Mouse (Mus musculus): ENCODE measurements around the gene Trim12c. TPM values are rescaled to one million over a fixed set of nuclear protein-coding genes. Genes with fewer than 3 reads are reported as not detected.
"Not testable (repeated sequence)": the region's sequence is repeated elsewhere in the genome, so short reads cannot be mapped to it uniquely, and the experiment has no call there.

Trim12c gene
- total and polyA plus RNA-seq, 3 experiments = 2.6 to 5.5 (median 4.1) TPM

GRCm38 (mm10) chr7:104315369-104316080 lies 37.6 kb downstream of the Trim12c start, which contains the start of gene Trim12a:
TSS of gene Trim12a (minus strand) at chr7:104315466.
- intact Hi-C loops (cut with DNase I); H3K36me3 ChIP-seq (ENCODE audit: control insufficient read depth, insufficient read depth, low read length); DNase-seq; H3K79me2 ChIP-seq (replicated peaks; ENCODE audit: control insufficient read depth, insufficient read depth, low read length); H3K27me3 ChIP-seq (ENCODE audit: control insufficient read depth, insufficient read depth, low read length); H3K4me1 ChIP-seq (ENCODE audit: control insufficient read depth, insufficient read depth, low read length): not testable (repeated sequence)
- Histone ChIP-seq H3K4me3 (peak within 1 kb of the TSS; percentile 58), H3K9ac (ENCODE audit: low read depth, low read length) (peak within 1 kb of the TSS; percentile 56; the same call in 1 of the 2 replicates), H3K27ac (peak within 1 kb of the TSS; percentile 79)
- 11% methylated on average over 4 of the region's 4 CpGs for WGBS
- 0 out of 2 replicates have a peak, but pooled peaks have one; percentile 22 for TF ChIP-seq POLR2A (IDR thresholded peaks at IDR 0.05; ENCODE audit: insufficient read depth, low read depth, low read length)

DNA sequence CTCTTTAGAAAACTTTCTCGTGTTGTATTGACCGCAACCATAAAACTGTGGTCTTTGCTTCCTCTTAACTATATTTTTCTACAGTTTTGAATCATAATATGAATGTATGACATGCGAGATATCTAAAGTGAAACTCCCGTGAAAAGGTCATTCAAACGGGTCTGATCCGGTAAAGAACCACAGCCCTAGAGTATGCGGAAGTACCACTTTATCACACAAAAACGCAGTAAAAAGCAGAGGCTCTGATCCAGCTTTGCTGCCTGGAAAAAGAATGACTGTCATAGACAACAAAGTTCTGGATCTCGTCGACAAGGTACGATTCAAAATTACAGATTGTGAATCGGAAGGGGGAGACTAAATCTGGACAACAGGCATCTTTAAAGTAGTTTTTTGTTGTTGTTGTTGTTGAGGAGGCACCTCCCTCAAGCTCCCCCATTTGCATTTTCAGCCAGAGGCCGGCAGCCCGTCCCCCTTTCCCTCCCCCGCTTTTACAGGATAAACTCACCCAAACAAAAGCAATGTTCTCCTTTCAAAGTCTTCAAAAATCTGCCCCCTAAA lies 38.3 kb downstream of the Trim12c start:
- H3K9ac ChIP-seq (ENCODE audit: low read depth, low read length) = peak overlapping the region; percentile 56; the same call in 1 of the 2 replicates
- DNase-seq = peak; percentile 17 to 29
- WGBS = 3% methylated on average over 15 of the region's 15 CpGs
- H3K27ac ChIP-seq = peak overlapping the region; percentile 79
- H3K4me1 ChIP-seq (ENCODE audit: control insufficient read depth, insufficient read depth, low read length) = peaks cover 2% of the 10 kb centered on the region; the same call in 1 of the 2 replicates
- intact Hi-C loops (cut with DNase I) = no loop called here
- TF ChIP-seq CTCF (IDR thresholded peaks at IDR 0.05) = no peak
- TF ChIP-seq POLR2A (IDR thresholded peaks at IDR 0.05; ENCODE audit: insufficient read depth, low read depth, low read length) = no peak
- no peak for TF ChIP-seq EP300 (IDR thresholded peaks at IDR 0.05; ENCODE audit: insufficient read depth, low read depth, low read length)
- H3K27me3 ChIP-seq (ENCODE audit: control insufficient read depth, insufficient read depth, low read length) = no peaks in the 10 kb centered on the region
- H3K79me2 ChIP-seq (replicated peaks; ENCODE audit: control insufficient read depth, insufficient read depth, low read length) = no peaks in the 10 kb centered on the region
- peak overlapping the region; percentile 58 for H3K4me3 ChIP-seq
- H3K36me3 ChIP-seq (ENCODE audit: control insufficient read depth, insufficient read depth, low read length) = no peaks in the 10 kb centered on the region

- H3K27ac ChIP-seq = no peak overlapping the region
- no peak for TF ChIP-seq EP300 (IDR thresholded peaks at IDR 0.05; ENCODE audit: insufficient read depth, low read depth, low read length)
- no peak for TF ChIP-seq CTCF (IDR thresholded peaks at IDR 0.05)
- TF ChIP-seq POLR2A (IDR thresholded peaks at IDR 0.05; ENCODE audit: insufficient read depth, low read depth, low read length) = 0 out of 2 replicates have a peak, but pooled peaks have one; percentile 19
- 75% methylated on average over 5 of the region's 5 CpGs for WGBS
- no peaks in the 10 kb centered on the region for H3K27me3 ChIP-seq (ENCODE audit: control insufficient read depth, insufficient read depth, low read length)
- no peaks in the 10 kb centered on the region for H3K36me3 ChIP-seq (ENCODE audit: control insufficient read depth, insufficient read depth, low read length)
- no peak overlapping the region for H3K4me3 ChIP-seq
- no peaks in the 10 kb centered on the region for H3K4me1 ChIP-seq (ENCODE audit: control insufficient read depth, insufficient read depth, low read length)
- DNase-seq = no peak
- no peaks in the 10 kb centered on the region for H3K79me2 ChIP-seq (replicated peaks; ENCODE audit: control insufficient read depth, insufficient read depth, low read length)
- no peak overlapping the region for H3K9ac ChIP-seq (ENCODE audit: low read depth, low read length)
- intact Hi-C loops (cut with DNase I) = no loop called here
These were observed 61.3 kb downstream of the Trim12c start for GRCm38 (mm10) chr7:104291638-104292400.

- H3K9ac ChIP-seq (ENCODE audit: low read depth, low read length) = no peak overlapping the region
- no peaks in the 10 kb centered on the region for H3K27me3 ChIP-seq (ENCODE audit: control insufficient read depth, insufficient read depth, low read length)
- no peak for DNase-seq
- no peaks in the 10 kb centered on the region for H3K79me2 ChIP-seq (replicated peaks; ENCODE audit: control insufficient read depth, insufficient read depth, low read length)
- no peaks in the 10 kb centered on the region for H3K4me1 ChIP-seq (ENCODE audit: control insufficient read depth, insufficient read depth, low read length)
- intact Hi-C loops (cut with DNase I) = no loop called here
- no peaks in the 10 kb centered on the region for H3K36me3 ChIP-seq (ENCODE audit: control insufficient read depth, insufficient read depth, low read length)
- WGBS = 66% methylated on average over 1 of the region's 1 CpGs
- no peak for TF ChIP-seq POLR2A (IDR thresholded peaks at IDR 0.05; ENCODE audit: insufficient read depth, low read depth, low read length)
- H3K4me3 ChIP-seq = no peak overlapping the region
- no peak overlapping the region for H3K27ac ChIP-seq
These were observed 62.5 kb downstream of the Trim12c start for GRCm38 (mm10) chr7:104290641-104291040.

Other genes with a start within 250 kb of the Trim12c start
- gene Olfr646, start 248.5 kb downstream of the Trim12c start, total RNA-seq (2021) = under 1 TPM in 1 of 2 experiments, not detected in 1; 0.08 TPM
- not detected in 2 replicates for gene Olfr646, start 248.5 kb downstream of the Trim12c start, polyA plus RNA-seq (2012; rRNA removed)
- not detected for gene Ubqln5, start 223.5 kb downstream of the Trim12c start, total RNA-seq (2021)
- 0.06 TPM in 1 of 2 replicates, not detected in the other for gene Ubqln5, start 223.5 kb downstream of the Trim12c start, polyA plus RNA-seq (2012; rRNA removed)
- not detected for gene Olfr643, start 216.0 kb downstream of the Trim12c start, total RNA-seq (2021)
- gene Olfr643, start 216.0 kb downstream of the Trim12c start, polyA plus RNA-seq (2012; rRNA removed) = not detected in 2 replicates
- gene Ubqln3, start 210.1 kb downstream of the Trim12c start, total RNA-seq (2021) = not detected
- gene Ubqln3, start 210.1 kb downstream of the Trim12c start, polyA plus RNA-seq (2012; rRNA removed) = 0.18 TPM in 2 replicates
- gene Ubqlnl, start 202.8 kb downstream of the Trim12c start, total RNA-seq (2021) = not detected
- gene Ubqlnl, start 202.8 kb downstream of the Trim12c start, polyA plus RNA-seq (2012; rRNA removed) = 0.06 and 0.14 TPM in 2 replicates
- not detected for gene Olfm5, start 188.5 kb downstream of the Trim12c start, total RNA-seq (2021)
- not detected in 2 replicates for gene Olfm5, start 188.5 kb downstream of the Trim12c start, polyA plus RNA-seq (2012; rRNA removed)
- not detected for gene Olfr648, start 170.0 kb downstream of the Trim12c start, total RNA-seq (2021)
- not detected in 2 replicates for gene Olfr648, start 170.0 kb downstream of the Trim12c start, polyA plus RNA-seq (2012; rRNA removed)
- not detected for gene Olfr649, start 157.4 kb downstream of the Trim12c start, total RNA-seq (2021)
- gene Olfr649, start 157.4 kb downstream of the Trim12c start, polyA plus RNA-seq (2012; rRNA removed) = not detected in 2 replicates
- under 1 TPM; 0.10 to 0.34 TPM for gene Trim6, start 134.6 kb downstream of the Trim12c start, total RNA-seq (2021)
- gene Trim6, start 134.6 kb downstream of the Trim12c start, polyA plus RNA-seq (2012; rRNA removed) = 0.33 and 1.3 TPM in 2 replicates
- 1 to 10 TPM; 3.9 to 4.0 TPM for gene Trim34a, start 108.9 kb downstream of the Trim12c start, total RNA-seq (2021)
- gene Trim34a, start 108.9 kb downstream of the Trim12c start, polyA plus RNA-seq (2012; rRNA removed) = 2.9 and 5.4 TPM in 2 replicates
- 1 to 10 TPM; 2.1 TPM for gene Trim5, start 65.3 kb downstream of the Trim12c start, total RNA-seq (2021)
- gene Trim5, start 65.3 kb downstream of the Trim12c start, polyA plus RNA-seq (2012; rRNA removed) = 0.41 and 0.50 TPM in 2 replicates
- 1 to 10 TPM; 5.8 to 6.3 TPM for gene Trim12a, start 37.9 kb downstream of the Trim12c start, total RNA-seq (2021)
- 2.9 and 4.0 TPM in 2 replicates for gene Trim12a, start 37.9 kb downstream of the Trim12c start, polyA plus RNA-seq (2012; rRNA removed)
- under 1 TPM in 1 of 2 experiments, not detected in 1; 0.39 TPM for gene Trim34b, start 23.9 kb downstream of the Trim12c start, total RNA-seq (2021)
- 2.2 and 3.5 TPM in 2 replicates for gene Trim34b, start 23.9 kb downstream of the Trim12c start, polyA plus RNA-seq (2012; rRNA removed)
- under 1 TPM; 0.14 to 0.23 TPM for gene Trim30b, start 16.5 kb upstream of the Trim12c start, total RNA-seq (2021)
- 0.21 and 0.23 TPM in 2 replicates for gene Trim30b, start 16.5 kb upstream of the Trim12c start, polyA plus RNA-seq (2012; rRNA removed)
- gene Trim30c, start 47.5 kb upstream of the Trim12c start, total RNA-seq (2021) = under 1 TPM; 0.18 to 0.20 TPM
- 0.08 and 0.18 TPM in 2 replicates for gene Trim30c, start 47.5 kb upstream of the Trim12c start, polyA plus RNA-seq (2012; rRNA removed)
- gene Trim30a, start 111.8 kb upstream of the Trim12c start, total RNA-seq (2021) = 1 to 10 TPM; 3.5 to 3.6 TPM
- 2.6 and 5.3 TPM in 2 replicates for gene Trim30a, start 111.8 kb upstream of the Trim12c start, polyA plus RNA-seq (2012; rRNA removed)
- under 1 TPM; 0.37 to 0.75 TPM for gene Trim30d, start 154.5 kb upstream of the Trim12c start, total RNA-seq (2021)
- gene Trim30d, start 154.5 kb upstream of the Trim12c start, polyA plus RNA-seq (2012; rRNA removed) = 0.62 and 0.76 TPM in 2 replicates
- gene Olfr651, start 196.8 kb upstream of the Trim12c start, total RNA-seq (2021) = not detected
- gene Olfr651, start 196.8 kb upstream of the Trim12c start, polyA plus RNA-seq (2012; rRNA removed) = not detected in 2 replicates
- not detected for gene Olfr652, start 207.5 kb upstream of the Trim12c start, total RNA-seq (2021)
- gene Olfr652, start 207.5 kb upstream of the Trim12c start, polyA plus RNA-seq (2012; rRNA removed) = not detected in 2 replicates
- not detected for gene Olfr653, start 224.0 kb upstream of the Trim12c start, total RNA-seq (2021)
- gene Olfr653, start 224.0 kb upstream of the Trim12c start, polyA plus RNA-seq (2012; rRNA removed) = not detected in 2 replicates
- not detected for gene Olfr654, start 233.7 kb upstream of the Trim12c start, total RNA-seq (2021)
- not detected in 2 replicates for gene Olfr654, start 233.7 kb upstream of the Trim12c start, polyA plus RNA-seq (2012; rRNA removed)
- gene Olfr655, start 248.4 kb upstream of the Trim12c start, total RNA-seq (2021) = not detected
- gene Olfr655, start 248.4 kb upstream of the Trim12c start, polyA plus RNA-seq (2012; rRNA removed) = not detected in 2 replicates

All from heart, adult 2 months (tissue).